In the genomic region with DNA sequence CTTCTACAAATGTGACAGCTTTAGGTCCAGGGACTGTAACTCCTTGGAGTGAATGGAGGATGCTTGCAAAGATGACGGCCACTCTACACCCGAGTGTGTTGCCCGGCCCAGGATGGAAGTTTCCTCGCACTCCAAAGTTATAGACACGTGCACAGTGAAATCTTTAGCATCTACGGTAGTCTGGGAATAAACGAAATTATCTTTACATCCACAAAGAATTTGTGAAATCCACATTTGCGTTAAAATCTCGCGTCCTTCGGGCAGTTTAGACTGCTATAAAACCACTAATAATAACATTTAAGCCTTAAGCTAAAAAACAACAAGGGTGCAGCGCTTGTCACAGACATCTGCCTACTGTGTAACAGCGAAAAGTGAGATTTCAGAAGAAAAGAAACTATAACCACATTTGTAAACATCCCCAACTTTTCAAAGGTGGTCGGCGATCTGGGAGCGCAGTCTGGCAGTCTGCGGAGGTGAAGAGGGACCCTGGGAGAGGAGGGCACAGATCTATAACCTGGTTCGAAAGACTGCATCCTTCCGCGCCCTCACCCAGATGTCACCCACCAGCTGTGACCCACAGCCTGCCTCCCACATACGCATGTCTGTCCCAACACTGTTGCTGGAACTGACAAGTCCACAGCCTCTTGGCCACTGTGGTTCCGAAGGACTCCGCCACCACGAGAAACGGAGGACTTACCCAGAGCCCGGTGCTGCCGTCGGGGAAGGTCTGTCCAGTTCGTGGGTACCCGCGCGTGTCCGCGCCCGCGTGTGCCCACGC, we compare ENCODE assay signal across 9 mouse cellular contexts. TPM values are rescaled to one million over a fixed set of nuclear protein-coding genes. Genes with fewer than 3 reads are reported as not detected.
DNase-seq lines count a peak whose midpoint lies in the region; ATAC-seq and TF ChIP-seq lines count a peak whose summit lies in the region.
"Had no signal": no experiment of that assay in that cellular context is flagged by ENCODE, and none has a peak within 500 bp of the region (broad histone marks: within the 10 kb centered on the region; RNA-seq: fewer than 3 reads in every experiment).

No protein-coding gene starts in this region.

- H3K9ac ChIP-seq in neural tube, embryonic 15.5 days (replicated peaks), result peak overlapping the region; percentile 43

- H3K9me3 ChIP-seq in limb, embryonic 10.5 days (replicated peaks), result no peaks in the 10 kb centered on the region
- no peaks in the 10 kb centered on the region for H3K9me3 ChIP-seq in neural tube, embryonic 15.5 days (replicated peaks)

- no peak overlapping the region for H3K27ac ChIP-seq in layer of hippocampus, adult 2 months
- H3K27ac ChIP-seq in embryonic fibroblast, embryonic 13.5 days (ENCODE audit: insufficient read depth, low read length), result no peak overlapping the region
- peak overlapping the region; percentile 83 for H3K27ac ChIP-seq in limb, embryonic 10.5 days
- no peak overlapping the region for H3K27ac ChIP-seq in neural tube, embryonic 15.5 days (replicated peaks)

- no peaks in the 10 kb centered on the region for H3K36me3 ChIP-seq in limb, embryonic 10.5 days
- no peaks in the 10 kb centered on the region for H3K36me3 ChIP-seq in neural tube, embryonic 15.5 days

- peak overlapping the region; percentile 87 for H3K4me2 ChIP-seq in neural tube, embryonic 15.5 days

- TF ChIP-seq POLR2A in embryonic fibroblast, embryonic 13.5 days (IDR thresholded peaks at IDR 0.05; ENCODE audit: low read depth, low read length), result no peak

- no peak for DNase-seq in layer of hippocampus, adult 2 months (ENCODE audit: low spot score in 2 of 2)
- no peak for DNase-seq in layer of hippocampus, adult 8-10 months (ENCODE audit: low spot score in 2 of 2)
- no peak for DNase-seq in limb, embryonic 10.5 days (ENCODE audit: low spot score)
- no peak for DNase-seq in urinary bladder, adult 18-20 months (ENCODE audit: low spot score in 2 of 2)
- no peak for DNase-seq in cerebellum, postnatal 14 days

- 11% methylated on average over 37 of the region's 37 CpGs for WGBS in limb, embryonic 10.5 days
- WGBS in neural tube, embryonic 15.5 days, result 13% methylated on average over 37 of the region's 37 CpGs

- no peaks in the 10 kb centered on the region; the same call in 1 of the 2 replicates for H3K4me1 ChIP-seq in embryonic fibroblast, embryonic 13.5 days (ENCODE audit: control insufficient read depth, insufficient read depth, low read length)
- peaks cover 76% of the 10 kb centered on the region for H3K4me1 ChIP-seq in limb, embryonic 10.5 days
- H3K4me1 ChIP-seq in neural tube, embryonic 15.5 days, result peaks cover 19% of the 10 kb centered on the region

- peaks cover 50% of the 10 kb centered on the region for H3K27me3 ChIP-seq in limb, embryonic 10.5 days (ENCODE audit: low read depth, poor library complexity, severe bottlenecking)
- H3K27me3 ChIP-seq in neural tube, embryonic 15.5 days (replicated peaks), result peaks cover 37% of the 10 kb centered on the region

- ATAC-seq in neural tube, embryonic 15.5 days (ENCODE audit: low FRiP score), result no peak
- no peak for ATAC-seq in erythroid progenitor cell, adult 5-6 weeks (replicated peaks; ENCODE audit: low FRiP score, poor library complexity, severe bottlenecking)

- H3K4me3 ChIP-seq in layer of hippocampus, adult 2 months, result peak overlapping the region; percentile 40; the same call in 1 of the 2 replicates
- peak overlapping the region; percentile 43 for H3K4me3 ChIP-seq in embryonic fibroblast, embryonic 13.5 days (ENCODE audit: insufficient read depth, low read length)
- H3K4me3 ChIP-seq in limb, embryonic 10.5 days, result peak overlapping the region; percentile 74
- H3K4me3 ChIP-seq in neural tube, embryonic 15.5 days (replicated peaks), result peak overlapping the region; percentile 46
- H3K4me3 ChIP-seq: erythroblast, embryonic 14.5 days had no signal

- TF ChIP-seq CTCF in layer of hippocampus, adult 2 months (conservative IDR thresholded peaks at IDR 0.05), result no peak
- TF ChIP-seq CTCF in embryonic fibroblast, embryonic 13.5 days (IDR thresholded peaks at IDR 0.05; ENCODE audit: borderline replicate concordance, insufficient read depth, low read length), result no peak

RNA-seq across cellular contexts. Expression of gene Erg, which starts 1.5 kb away (rescaled TPM):
- total RNA-seq in layer of hippocampus, adult 2 months (2021), result 1 to 10 TPM; 4.4 to 4.6 TPM
- 1 to 10 TPM; 3.6 to 5.1 (median 4.4) TPM for total RNA-seq in layer of hippocampus, adult 8-10 months (2022)
- 6.1 and 17.6 TPM in 2 replicates for polyA plus RNA-seq in embryonic fibroblast, embryonic 13.5 days (2011; ENCODE audit: insufficient read length, low read depth, missing spikeins)
- polyA plus RNA-seq in limb, embryonic 10.5 days (2016; fragmentation: Nextera tagmentation; extraction: Ambion mirVana), result 6.1 and 6.8 TPM in 2 replicates
- polyA plus RNA-seq in neural tube, embryonic 15.5 days (2015; fragmentation: Nextera tagmentation; extraction: Ambion mirVana), result 2.3 and 2.9 TPM in 2 replicates
- total RNA-seq in erythroid progenitor cell, adult 5-6 weeks (2015; ENCODE audit: low replicate concordance), result 4.6 and 5.0 TPM in 2 replicates
- total RNA-seq in erythroid progenitor cell, adult 5-6 weeks (2017; ENCODE audit: low replicate concordance), result 2.4 and 8.1 TPM in 2 replicates
- polyA plus RNA-seq: erythroblast, embryonic 14.5 days had no signal
